Mouse (Mus musculus) megakaryocyte, embryonic 14.5 days (primary cell): ENCODE measurements around the gene Rere.

Experiments used
- FLI1 ChIP-seq: IDR thresholded peaks from 2 replicates; pipeline ENCODE4 v1.6.1; 2012; ENCODE audit warnings: low read length, inconsistent platforms, mixed read lengths
- GATA1 ChIP-seq: IDR thresholded peaks from 3 replicates; pipeline ENCODE4 v1.6.1; 2012; ENCODE audit warnings: mixed read lengths, low read length, inconsistent platforms, borderline replicate concordance

GRCm38 (mm10) chr4:150619011-150619410 lies 337.6 kb downstream of the Rere start:
- TF ChIP-seq FLI1 (no peak), GATA1 (no peak)
